Mouse (Mus musculus) stomach, embryonic 14.5 days (tissue): ENCODE results near the gene Foxe3. TPM values are rescaled to one million over a fixed set of nuclear protein-coding genes. Genes with fewer than 3 reads are reported as not detected.
A peak's percentile ranks its signal among the peaks of the same experiment; 100 is the strongest.

Source experiments
- ATAC-seq: fragments of 200-750 bp; cut with Nextera tagmentation; 2 replicates; pipeline ENCODE4 v1.8.0; 2017; ENCODE audit warnings: low read depth, moderate TSS enrichment; ENCODE audit not compliant: insufficient number of reproducible peaks, insufficient read depth, low FRiP score
- H3K27ac ChIP-seq: fragments of 300-500 bp; sonication (generic); 2 replicates; pipeline ENCODE4 v1.5.1; 2014; ENCODE audit warnings: mild to moderate bottlenecking, low read length, moderate library complexity, mixed read lengths
- H3K27me3 ChIP-seq: fragments of 300-500 bp; sonication (generic); 2 replicates; pipeline ENCODE4 v1.6.1; 2014; ENCODE audit warnings: low read length, control low read depth, mixed read lengths; ENCODE audit not compliant: control insufficient read depth, insufficient read depth
- H3K36me3 ChIP-seq: fragments of 300-500 bp; sonication (generic); 2 replicates; pipeline ENCODE4 v1.6.1; 2014; ENCODE audit warnings: mild to moderate bottlenecking, control low read depth, low read length, moderate library complexity, mixed read lengths; ENCODE audit not compliant: control insufficient read depth, insufficient read depth
- H3K4me1 ChIP-seq: fragments of 300-500 bp; sonication (generic); 2 replicates; pipeline ENCODE4 v1.6.1; 2014; ENCODE audit warnings: low read length, control low read depth, mixed read lengths; ENCODE audit not compliant: control insufficient read depth, insufficient read depth
- H3K4me2 ChIP-seq: fragments of 300-500 bp; sonication (generic); replicated peaks from 2 replicates; pipeline ENCODE4 v1.6.1; 2014; ENCODE audit warnings: low read depth, low read length, control low read depth
- H3K4me3 ChIP-seq: fragments of 300-500 bp; sonication (generic); 2 replicates; pipeline ENCODE4 v1.5.1; 2014; ENCODE audit warnings: low read depth, low read length, control low read depth
- H3K9ac ChIP-seq: fragments of 300-500 bp; sonication (generic); replicated peaks from 2 replicates; pipeline ENCODE4 v1.6.1; 2014; ENCODE audit warnings: low read depth, mild to moderate bottlenecking, control low read depth, low read length, moderate library complexity, mixed read lengths
- H3K9me3 ChIP-seq: fragments of 300-500 bp; sonication (generic); 2 replicates; pipeline ENCODE4 v1.6.1; 2016; ENCODE audit warnings: low read depth, low read length, control low read depth; ENCODE audit not compliant: control insufficient read depth
- WGBS: fragments of 180-500 bp; shearing (Covaris S2); extraction: QIAGEN DNeasy Blood & Tissue Kit; methylation state at CpG from one replicate; pipeline ENCODE4 v1.1.7; 2014; 5-methylcytosine and 5-hydroxymethylcytosine counted together
- polyA plus RNA-seq: library from polyadenylated mRNA; unstranded; fragments of >200 nt; fragmentation: Nextera tagmentation; extraction: Ambion mirVana; gene quantifications from 2 replicates; pipeline ENCODE4 v1.2.1, GENCODE M21; 2014

Gene Foxe3
- polyA plus RNA-seq, 1 experiment from 2014 or later: not detected

- Histone ChIP-seq H3K27me3 (no peaks in the 10 kb centered on the region), H3K27ac (no peak overlapping the region), H3K4me1 (no peaks in the 10 kb centered on the region), H3K4me3 (no peak overlapping the region), H3K36me3 (no peaks in the 10 kb centered on the region), H3K4me2 (no peak overlapping the region), H3K9me3 (no peaks in the 10 kb centered on the region), H3K9ac (no peak overlapping the region)
- WGBS: 48% methylated on average over 7 of the region's 7 CpGs
- no peak for ATAC-seq
These were observed 22.2 kb upstream of the Foxe3 start for GRCm38 (mm10) chr4:114947852-114948481.

- no peaks in the 10 kb centered on the region for H3K9me3 ChIP-seq
- no peaks in the 10 kb centered on the region for H3K27me3 ChIP-seq
- H3K27ac ChIP-seq: no peak overlapping the region
- no peak overlapping the region for H3K4me2 ChIP-seq
- H3K36me3 ChIP-seq: no peaks in the 10 kb centered on the region
- ATAC-seq: peak; percentile 68; the same call in 1 of the 2 replicates
- no peaks in the 10 kb centered on the region for H3K4me1 ChIP-seq
- H3K9ac ChIP-seq: no peak overlapping the region
- WGBS: 17% methylated on average over 6 of the region's 6 CpGs
- no peak overlapping the region for H3K4me3 ChIP-seq
These were observed 21.6 kb upstream of the Foxe3 start for GRCm38 (mm10) chr4:114947395-114947794.

DNA sequence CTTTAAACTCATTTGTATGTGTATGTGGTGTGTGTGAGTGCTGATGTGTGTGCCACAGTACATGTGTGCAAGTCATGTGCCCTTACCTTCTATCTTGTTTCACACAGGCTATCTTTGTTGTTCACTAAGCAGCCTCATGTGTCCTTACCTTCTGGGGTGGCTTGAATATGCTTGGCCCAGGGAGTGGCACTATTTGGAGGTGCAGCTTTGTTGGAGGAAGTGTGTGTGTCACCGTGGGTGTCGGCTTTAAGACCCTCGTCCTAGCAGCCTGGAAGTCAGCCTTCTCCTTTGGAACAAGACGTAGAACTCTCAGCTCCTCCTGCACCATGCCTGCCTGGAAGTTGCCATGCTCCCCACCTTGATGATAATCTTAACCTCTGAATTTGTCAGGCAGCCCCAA, 20.6 kb upstream of the Foxe3 start:
- no peak overlapping the region for H3K4me2 ChIP-seq
- no peaks in the 10 kb centered on the region for H3K4me1 ChIP-seq
- no peak overlapping the region for H3K4me3 ChIP-seq
- no peak for ATAC-seq
- no peaks in the 10 kb centered on the region for H3K36me3 ChIP-seq
- H3K27me3 ChIP-seq: no peaks in the 10 kb centered on the region
- no peak overlapping the region for H3K27ac ChIP-seq
- H3K9me3 ChIP-seq: no peaks in the 10 kb centered on the region
- 78% methylated on average over 4 of the region's 4 CpGs for WGBS
- no peak overlapping the region for H3K9ac ChIP-seq

GRCm38 (mm10) chr4:114945021-114945420, 19.2 kb upstream of the Foxe3 start:
- no peak for ATAC-seq

DNA sequence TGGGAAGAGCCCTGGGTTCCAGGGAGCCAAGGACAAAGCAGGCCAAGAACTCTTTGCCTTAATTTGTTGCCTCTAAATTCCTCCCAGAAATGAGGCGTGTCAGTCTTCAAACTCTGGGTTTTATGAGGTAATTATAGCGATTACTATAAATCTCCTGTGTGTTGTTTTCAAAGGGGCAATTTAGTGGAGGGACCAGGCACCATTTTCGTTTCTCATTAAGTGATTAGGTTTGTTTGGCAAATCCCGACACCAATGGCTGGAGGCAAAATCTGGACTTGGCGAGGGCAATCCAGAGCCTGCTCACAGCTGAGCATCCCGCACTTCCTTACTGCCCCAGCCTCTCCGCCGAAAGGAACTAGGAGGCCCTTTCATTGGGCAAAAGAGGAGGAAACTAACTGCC, 16.8 kb upstream of the Foxe3 start:
- H3K4me1 ChIP-seq: no peaks in the 10 kb centered on the region
- WGBS: 58% methylated on average over 8 of the region's 8 CpGs
- no peak overlapping the region for H3K4me2 ChIP-seq
- no peaks in the 10 kb centered on the region for H3K9me3 ChIP-seq
- H3K4me3 ChIP-seq: no peak overlapping the region
- H3K9ac ChIP-seq: no peak overlapping the region
- H3K36me3 ChIP-seq: no peaks in the 10 kb centered on the region
- H3K27me3 ChIP-seq: no peaks in the 10 kb centered on the region
- no peak for ATAC-seq
- no peak overlapping the region for H3K27ac ChIP-seq

More at GRCm38 (mm10) chr4:114945021-114945420, 19.2 kb upstream of the Foxe3 start:
- no peak overlapping the region for H3K27ac ChIP-seq
- no peaks in the 10 kb centered on the region for H3K9me3 ChIP-seq
- 43% methylated on average over 5 of the region's 5 CpGs for WGBS
- no peak overlapping the region for H3K4me3 ChIP-seq
- no peaks in the 10 kb centered on the region for H3K36me3 ChIP-seq
- H3K4me1 ChIP-seq: no peaks in the 10 kb centered on the region
- H3K27me3 ChIP-seq: no peaks in the 10 kb centered on the region
- no peak overlapping the region for H3K4me2 ChIP-seq
- H3K9ac ChIP-seq: no peak overlapping the region

- H3K27ac ChIP-seq: no peak overlapping the region
- H3K4me2 ChIP-seq: no peak overlapping the region
- no peak for ATAC-seq
- H3K9me3 ChIP-seq: no peaks in the 10 kb centered on the region
- H3K27me3 ChIP-seq: no peaks in the 10 kb centered on the region
- no peaks in the 10 kb centered on the region for H3K36me3 ChIP-seq
- no peak overlapping the region for H3K4me3 ChIP-seq
- no peak overlapping the region for H3K9ac ChIP-seq
- 55% methylated on average over 4 of the region's 4 CpGs for WGBS
- no peaks in the 10 kb centered on the region for H3K4me1 ChIP-seq
These were observed 16.3 kb upstream of the Foxe3 start for GRCm38 (mm10) chr4:114942112-114942511.

GRCm38 (mm10) chr4:114941311-114941710, 15.5 kb upstream of the Foxe3 start:
- ATAC-seq: no peak
- H3K9ac ChIP-seq: no peak overlapping the region
- no peak overlapping the region for H3K27ac ChIP-seq
- H3K4me1 ChIP-seq: no peaks in the 10 kb centered on the region
- 89% methylated on average over 4 of the region's 4 CpGs for WGBS
- no peaks in the 10 kb centered on the region for H3K27me3 ChIP-seq
- H3K36me3 ChIP-seq: no peaks in the 10 kb centered on the region
- H3K9me3 ChIP-seq: no peaks in the 10 kb centered on the region
- no peak overlapping the region for H3K4me3 ChIP-seq
- H3K4me2 ChIP-seq: no peak overlapping the region

DNA sequence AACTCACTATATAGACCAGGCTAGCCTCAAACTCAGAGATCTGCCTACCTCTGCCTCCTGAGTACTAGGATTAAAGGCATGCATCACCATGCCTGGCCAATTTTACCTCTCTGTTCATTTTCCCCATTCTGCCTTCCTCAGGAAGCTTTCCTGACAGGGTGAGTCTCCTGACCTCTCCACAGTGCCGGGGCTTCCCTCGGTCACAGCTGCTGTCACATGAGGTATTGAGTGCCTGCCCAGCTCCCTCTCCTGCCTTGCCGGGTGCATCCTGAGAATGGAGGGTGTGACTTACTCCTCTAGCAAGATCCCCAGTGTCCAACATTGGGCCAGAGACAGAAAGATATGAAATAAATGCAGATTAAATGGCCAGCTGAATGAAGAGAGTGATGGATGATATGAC, 12.4 kb upstream of the Foxe3 start:
- H3K36me3 ChIP-seq: no peaks in the 10 kb centered on the region
- 52% methylated on average over 3 of the region's 3 CpGs for WGBS
- no peaks in the 10 kb centered on the region for H3K27me3 ChIP-seq
- no peak overlapping the region for H3K4me3 ChIP-seq
- no peak overlapping the region for H3K9ac ChIP-seq
- H3K27ac ChIP-seq: no peak overlapping the region
- H3K4me1 ChIP-seq: no peaks in the 10 kb centered on the region
- H3K9me3 ChIP-seq: no peaks in the 10 kb centered on the region
- no peak for ATAC-seq
- H3K4me2 ChIP-seq: no peak overlapping the region

- Histone ChIP-seq H3K9me3 (no peaks in the 10 kb centered on the region), H3K27ac (no peak overlapping the region), H3K27me3 (no peaks in the 10 kb centered on the region), H3K4me3 (no peak overlapping the region), H3K4me1 (no peaks in the 10 kb centered on the region), H3K36me3 (no peaks in the 10 kb centered on the region), H3K9ac (no peak overlapping the region), H3K4me2 (no peak overlapping the region)
- ATAC-seq: no peak
- 65% methylated on average over 4 of the region's 4 CpGs for WGBS
These were observed 11.7 kb upstream of the Foxe3 start for GRCm38 (mm10) chr4:114937459-114938047.
